Mouse (Mus musculus) G1E (cell line): Measurements from ENCODE around the gene Hoxd11.

Source experiments
- CTCF ChIP-seq: IDR thresholded peaks from 2 replicates; pipeline ENCODE4 v1.5.1; 2012; ENCODE audit warnings: low read depth, low read length, inconsistent platforms, mixed read lengths
- GATA1 ChIP-seq: IDR thresholded peaks from 2 replicates; pipeline ENCODE4 v1.6.1; 2012; ENCODE audit warnings: borderline replicate concordance, low read length, inconsistent platforms, mixed read lengths
- GATA2 ChIP-seq: IDR thresholded peaks from 2 replicates; pipeline ENCODE4 v1.6.1; 2012; ENCODE audit warnings: low read depth, low read length, inconsistent platforms, borderline replicate concordance
- POLR2AphosphoS5 ChIP-seq: IDR thresholded peaks from 2 replicates; pipeline ENCODE4 v1.6.1; 2012; ENCODE audit warnings: low read depth, low read length, inconsistent platforms; ENCODE audit not compliant: insufficient replicate concordance
- TAL1 ChIP-seq: conservative IDR thresholded peaks from 2 replicates; pipeline ENCODE4 v1.6.1; 2012; ENCODE audit warnings: low read depth, low read length, inconsistent platforms, mixed read lengths

GRCm38 (mm10) chr2:74708676-74709075, 29.3 kb downstream of the Hoxd11 start:
- TF ChIP-seq CTCF (no peak), GATA1 (no peak), TAL1 (no peak), POLR2AphosphoS5 (no peak), GATA2 (no peak)
